Mouse (Mus musculus): ENCODE data around the gene Arl15.

DNA sequence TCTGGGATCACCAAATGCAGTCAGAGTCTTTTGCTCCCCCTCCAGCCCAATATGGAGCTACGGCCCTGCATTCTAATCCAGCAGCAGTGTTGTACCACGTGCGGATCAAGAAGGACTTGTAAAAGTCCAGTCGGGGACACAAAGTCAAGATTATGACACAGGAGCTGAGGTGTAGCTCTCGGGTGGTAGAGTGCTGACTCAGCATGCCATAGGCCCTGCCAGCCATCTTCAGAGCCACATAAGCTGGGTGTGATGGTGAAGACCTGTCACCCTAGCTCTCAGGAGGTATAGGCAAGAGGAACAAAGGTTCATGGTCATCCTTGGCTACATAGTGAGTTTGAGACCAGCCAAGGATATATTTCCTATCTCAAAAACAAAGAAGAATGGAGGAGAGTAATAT is 377.2 kb downstream of the Arl15 start:
- no peak for TF ChIP-seq CTCF (IDR thresholded peaks at IDR 0.05; ENCODE audit: borderline replicate concordance, extremely low read depth, insufficient read depth, insufficient read length)
- no peak for TF ChIP-seq POLR2A (IDR thresholded peaks at IDR 0.05; ENCODE audit: borderline replicate concordance, extremely low read depth, insufficient read depth, insufficient read length, poor library complexity, severe bottlenecking)

Data from brain, embryonic 14.5 days (tissue).